Mouse (Mus musculus): ENCODE results near the gene Ndufb8. TPM values are rescaled to one million over a fixed set of nuclear protein-coding genes. Genes with fewer than 3 reads are reported as not detected.
A peak's percentile ranks its signal among the peaks of the same experiment; 100 is the strongest.

Gene Ndufb8
- 100 to 1,000 TPM; 871 to 993 (median 922) TPM for total RNA-seq (2022)

DNA sequence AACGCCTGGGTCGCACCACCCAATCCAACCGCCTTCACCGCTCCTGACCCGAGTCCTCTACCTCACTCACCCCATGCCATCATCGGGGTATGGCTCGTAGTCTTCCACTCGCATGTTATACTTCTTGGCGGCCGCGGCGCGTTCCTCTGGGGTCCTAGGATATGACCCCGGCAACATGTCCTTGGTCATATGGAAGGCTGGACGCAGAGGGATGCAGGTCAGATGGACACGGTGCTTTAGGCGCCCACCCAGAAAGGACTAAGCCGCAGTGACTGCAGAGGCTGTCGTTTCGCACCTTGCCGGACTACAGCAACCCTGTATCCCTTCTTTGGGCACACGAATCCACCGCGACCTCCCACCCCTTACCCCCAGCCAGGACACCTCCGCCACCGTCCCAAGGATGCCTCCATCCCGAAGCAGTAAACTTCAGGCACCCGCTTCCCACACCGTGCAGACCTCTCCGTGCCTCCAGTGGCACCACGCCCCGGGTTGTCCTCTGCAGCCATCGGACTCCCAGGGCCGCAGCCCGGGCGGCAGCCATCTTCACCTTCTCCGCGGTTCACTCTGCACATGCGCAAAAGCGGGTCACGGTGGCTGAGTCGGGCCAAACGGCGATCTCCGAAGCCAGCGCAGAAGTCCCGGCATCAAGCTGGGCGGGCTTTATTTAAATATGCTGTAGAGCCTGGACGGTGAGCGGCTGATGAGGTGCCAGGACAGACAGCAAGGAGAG is at the start of gene Ndufb8:
TSS of gene Ndufb8 (minus strand) at position 580 of the 730 bp plus-strand sequence.
- peak; percentile 85 to 91 for DNase-seq (ENCODE audit: low spot score in 2 of 2)

DNA sequence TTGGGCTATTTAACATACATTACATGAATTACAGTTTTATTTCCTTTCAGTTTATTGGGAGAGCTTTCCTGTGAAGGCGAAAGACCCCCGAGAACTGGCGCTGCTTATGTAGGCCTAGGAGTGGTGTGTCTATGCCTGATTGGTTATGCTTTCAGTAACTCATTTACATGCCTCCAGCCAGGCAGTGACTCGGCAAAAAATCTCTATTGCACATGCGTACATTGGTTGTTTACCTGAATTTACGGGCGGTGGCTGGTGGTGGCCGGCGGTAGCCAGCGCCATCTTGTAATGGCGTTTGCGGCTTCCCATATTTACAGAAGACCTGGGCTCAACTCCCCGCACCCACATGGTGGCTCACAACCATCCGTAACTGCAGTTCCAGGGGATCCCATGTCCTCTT is 38.9 kb upstream of the Ndufb8 start:
- no peak for DNase-seq (ENCODE audit: low spot score in 2 of 2)

DNA sequence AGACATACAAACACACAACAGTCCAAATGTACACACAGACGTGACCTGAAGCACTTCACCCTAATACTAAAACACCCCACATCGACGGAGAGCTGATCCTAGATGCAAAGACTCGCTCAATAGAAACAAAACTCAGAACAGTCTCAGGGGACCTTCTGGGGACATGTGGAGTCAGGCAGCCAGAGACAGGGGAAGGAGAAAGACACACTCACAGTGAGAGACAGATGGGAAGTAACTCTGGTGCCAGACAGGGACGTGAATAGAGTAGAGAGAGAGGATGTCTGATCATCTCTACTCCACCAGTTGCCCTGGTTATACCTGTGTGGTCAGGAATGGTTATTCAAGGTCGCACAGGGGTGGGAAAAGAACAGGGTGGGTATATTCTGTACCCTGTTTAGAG is 36.4 kb upstream of the Ndufb8 start:
- DNase-seq (ENCODE audit: low spot score in 2 of 2) = no peak

DNA sequence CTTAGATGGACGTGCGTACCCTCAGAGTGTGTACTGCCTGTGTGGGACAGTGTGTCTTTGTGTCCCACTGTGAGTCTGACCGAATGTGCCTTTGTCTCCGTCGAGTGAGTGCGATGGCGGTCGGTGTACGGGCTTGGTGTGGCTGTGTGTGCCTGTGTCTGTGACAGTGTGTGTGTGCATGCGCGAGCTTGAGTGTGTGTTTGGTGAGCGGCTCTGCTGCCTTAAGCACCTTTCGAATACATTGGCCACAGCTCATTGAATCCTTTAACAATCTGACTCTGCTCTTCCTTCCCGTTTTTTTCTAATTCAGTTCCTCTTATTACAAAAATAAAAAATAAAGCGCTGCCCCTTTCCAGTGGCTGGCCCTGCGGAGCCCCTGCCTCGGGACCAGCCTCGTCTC is 35.8 kb upstream of the Ndufb8 start:
- DNase-seq (ENCODE audit: low spot score in 2 of 2) = no peak

DNA sequence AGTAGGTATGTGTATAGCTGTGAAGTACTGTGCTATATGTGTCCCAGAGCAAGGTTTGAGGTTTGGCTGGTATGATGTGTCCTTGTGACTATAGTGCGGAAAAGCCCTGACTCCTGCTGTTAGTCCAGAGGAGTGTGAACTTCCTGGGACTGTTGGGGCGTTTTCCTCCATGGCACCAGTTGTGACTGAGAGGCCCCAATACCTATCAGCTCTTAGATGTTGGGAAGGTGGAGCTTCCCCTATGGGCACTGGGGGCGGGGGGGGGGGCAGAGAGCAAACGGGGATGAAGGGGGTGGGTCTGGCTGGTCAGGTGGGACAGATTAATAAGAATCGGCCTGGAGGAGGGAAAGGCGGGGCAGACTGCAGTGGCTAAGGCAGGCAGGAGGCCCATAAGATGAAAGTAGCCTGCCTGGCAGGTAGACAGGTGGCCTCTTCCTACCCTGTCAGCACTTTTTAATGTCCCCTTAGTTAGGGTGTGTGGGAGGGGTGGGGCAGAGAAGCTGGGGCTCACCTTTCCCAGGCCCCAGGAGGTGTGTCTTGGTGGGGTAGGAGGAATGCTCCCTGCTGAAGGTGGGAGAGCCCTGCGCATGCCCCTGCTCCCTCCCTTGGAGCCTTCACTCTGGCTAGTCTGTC is 34.5 kb upstream of the Ndufb8 start:
- DNase-seq (ENCODE audit: low spot score in 2 of 2) = no peak

DNA sequence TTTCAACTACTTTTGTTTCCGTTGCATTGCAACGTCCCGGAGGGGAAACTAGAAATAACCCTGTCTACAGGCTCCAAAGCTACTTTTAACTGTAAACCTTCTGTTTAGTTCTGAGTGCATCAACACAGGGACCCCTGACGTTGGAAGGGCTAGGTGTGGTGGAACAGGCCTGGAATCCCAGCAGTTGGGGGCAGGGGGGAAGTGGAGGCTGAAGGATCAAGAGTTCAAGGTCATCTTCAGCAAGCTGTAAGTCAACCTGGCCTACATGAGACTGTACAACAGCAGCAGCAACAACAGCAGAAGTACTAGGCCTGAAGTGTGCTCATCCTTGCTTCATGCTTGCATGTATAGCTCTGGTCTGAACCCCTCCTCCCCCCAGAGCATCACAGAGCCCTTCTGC is 32.8 kb upstream of the Ndufb8 start:
- DNase-seq (ENCODE audit: low spot score in 2 of 2) = no peak

DNA sequence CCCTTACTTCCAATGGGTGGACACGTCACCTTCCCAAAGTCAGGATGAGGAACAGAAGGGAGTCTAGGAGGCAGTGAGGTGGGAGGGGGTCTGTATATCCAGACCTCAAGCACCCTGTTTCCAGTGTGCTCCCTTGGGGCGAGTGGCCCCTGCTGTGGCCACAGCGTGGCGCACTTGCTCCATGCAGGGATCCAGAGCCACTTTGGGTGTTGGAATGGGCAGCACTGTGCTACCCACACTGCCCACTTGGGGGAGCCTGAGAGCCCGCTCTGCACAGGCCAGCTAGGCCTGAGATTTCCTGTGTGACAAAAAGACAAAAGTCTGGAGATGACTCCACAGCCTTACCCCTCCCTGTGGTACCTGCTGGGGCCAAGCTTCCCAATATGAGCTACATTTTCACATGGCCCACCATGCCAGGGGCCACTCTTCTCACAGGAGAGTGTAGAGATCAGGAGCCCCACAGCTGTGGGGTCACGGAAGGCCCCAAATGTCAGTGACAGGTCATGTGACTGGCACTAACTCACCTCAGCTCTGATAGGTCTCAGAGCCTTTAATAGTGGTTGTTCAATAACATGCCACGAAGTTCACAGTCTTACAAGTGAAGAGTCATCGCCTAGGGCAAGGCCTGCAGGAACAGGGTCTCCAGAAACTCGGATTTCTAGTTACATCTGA is 27.5 kb upstream of the Ndufb8 start:
- peak; percentile 80 to 82 for DNase-seq (ENCODE audit: low spot score in 2 of 2)

DNA sequence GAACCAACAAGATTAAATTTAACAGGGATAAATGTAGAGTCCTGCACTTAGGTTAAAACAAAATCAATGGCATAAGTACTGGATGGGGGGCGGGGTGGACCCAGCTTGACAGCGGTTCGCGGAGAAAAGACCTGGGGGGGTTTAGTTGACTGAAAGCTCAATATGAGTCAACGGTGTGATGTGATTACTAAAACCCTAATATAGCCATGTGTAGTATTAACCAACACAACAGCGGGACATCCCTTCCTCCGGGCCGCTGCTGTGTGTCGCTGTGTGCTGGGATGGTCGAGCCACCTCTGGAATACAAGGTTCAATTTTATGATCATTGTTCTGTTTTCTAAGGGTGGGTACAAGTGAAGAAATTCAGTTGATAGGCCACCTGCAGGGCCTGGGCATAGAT is 26.9 kb upstream of the Ndufb8 start:
- DNase-seq (ENCODE audit: low spot score in 2 of 2) = no peak

DNA sequence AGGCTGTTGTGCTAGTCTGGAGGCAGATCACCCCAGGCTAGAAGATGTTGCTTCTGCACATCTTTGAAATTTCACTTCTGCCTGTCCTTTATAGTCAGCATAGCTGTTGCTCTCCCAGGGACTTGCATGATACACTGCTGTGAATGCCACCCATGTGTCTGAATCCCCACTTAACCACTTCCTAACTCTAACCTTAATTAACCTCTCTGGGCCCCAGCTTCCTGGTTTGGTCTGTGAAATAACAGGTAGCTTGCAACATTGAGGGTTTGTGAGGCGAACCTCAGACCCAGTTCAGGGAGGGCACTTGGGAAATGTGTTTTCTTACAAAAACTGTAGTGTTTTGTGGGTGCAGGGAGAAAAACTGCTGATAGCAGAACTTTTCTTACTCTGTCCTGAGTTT is 22.8 kb upstream of the Ndufb8 start:
- DNase-seq (ENCODE audit: low spot score in 2 of 2) = no peak

DNA sequence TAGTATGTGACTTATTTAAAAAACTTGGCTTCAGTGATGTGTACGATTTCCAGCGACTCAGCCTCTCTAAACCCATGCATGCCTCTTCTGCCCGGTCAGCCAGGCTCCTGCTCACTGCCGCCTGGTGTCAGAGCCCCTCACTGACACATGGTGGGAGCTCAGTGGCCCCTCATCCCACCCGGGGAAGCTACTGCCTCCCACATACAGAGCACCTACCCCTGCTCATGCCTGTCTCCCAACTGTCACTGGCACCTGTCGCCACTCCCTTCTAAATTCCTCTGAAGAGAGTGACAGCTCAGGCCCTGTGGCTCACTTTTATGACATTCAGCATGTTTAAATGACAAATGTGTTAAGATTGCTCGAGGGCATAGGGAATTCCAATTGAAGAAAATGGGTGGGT is 21.0 kb upstream of the Ndufb8 start:
- no peak for DNase-seq (ENCODE audit: low spot score in 2 of 2)

DNA sequence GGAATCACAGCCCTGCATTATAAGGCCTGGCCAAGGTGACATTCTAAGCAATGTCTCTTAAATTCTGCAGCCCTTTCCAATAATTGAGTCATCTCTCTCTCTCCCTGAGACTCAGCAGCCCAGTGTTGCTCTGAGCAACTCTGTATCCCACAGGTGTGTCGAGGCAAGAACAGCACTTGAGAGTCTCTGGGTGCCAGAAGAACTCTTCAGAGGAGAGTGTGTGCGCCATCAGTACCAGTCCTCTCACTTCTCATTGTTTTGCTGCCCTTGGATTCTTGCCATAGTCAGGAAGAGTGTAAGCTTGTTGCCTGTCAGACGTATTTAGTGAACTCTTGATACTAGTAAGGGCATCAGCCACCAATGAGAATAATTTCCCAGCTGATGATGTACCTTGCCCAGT is 12.5 kb upstream of the Ndufb8 start:
- DNase-seq (ENCODE audit: low spot score in 2 of 2) = no peak

DNA sequence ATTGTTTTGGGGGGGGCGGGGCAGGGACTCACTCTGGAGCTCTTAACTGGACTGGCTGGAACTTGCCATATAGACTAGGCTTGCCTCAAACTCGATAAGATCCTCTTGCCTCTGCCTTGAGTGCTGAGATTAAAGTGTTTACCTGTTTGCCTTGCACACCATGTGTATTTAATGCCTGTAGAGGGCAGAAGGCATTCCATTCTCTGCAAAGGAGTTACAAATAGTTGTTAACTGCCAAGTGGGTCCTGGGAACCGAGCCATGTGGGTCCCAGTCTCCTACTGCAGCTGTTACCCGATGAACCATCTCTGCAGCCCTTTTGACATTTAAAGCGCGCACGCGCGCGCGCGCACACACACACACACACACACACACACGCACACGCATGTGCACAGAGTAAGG is 8.8 kb upstream of the Ndufb8 start:
- no peak for DNase-seq (ENCODE audit: low spot score in 2 of 2)

DNA sequence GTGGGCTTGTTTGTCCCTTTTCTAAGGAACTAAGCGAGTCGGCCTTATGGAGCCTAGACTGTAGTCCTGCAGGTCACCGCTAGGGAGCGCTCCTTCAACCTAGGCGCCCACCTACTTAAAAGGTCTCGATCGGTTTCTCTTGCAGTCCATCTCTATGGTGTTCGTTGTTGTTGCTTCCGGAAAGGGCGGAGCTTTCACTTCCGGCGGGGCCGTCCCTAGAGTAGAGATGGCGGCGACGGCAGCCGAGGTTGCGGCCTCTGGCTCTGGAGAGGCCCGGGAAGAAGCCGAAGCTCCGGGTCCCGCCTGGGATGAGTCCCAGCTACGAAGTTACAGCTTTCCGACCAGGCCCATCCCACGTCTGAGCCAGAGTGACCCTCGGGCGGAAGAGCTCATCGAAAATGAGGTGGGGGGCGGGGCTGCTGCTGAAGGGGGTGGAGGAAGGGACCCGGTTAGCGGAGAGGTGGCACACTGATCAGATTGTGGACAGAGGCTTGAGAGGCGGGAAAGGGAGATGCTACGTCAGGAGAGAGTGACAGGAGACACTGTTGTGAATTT is 7.5 kb upstream of the Ndufb8 start, which contains the start of gene Hif1an:
TSS of gene Hif1an (plus strand) at position 199 of the 555 bp plus-strand sequence.
- peak; percentile 91 to 93 for DNase-seq (ENCODE audit: low spot score in 2 of 2)

DNA sequence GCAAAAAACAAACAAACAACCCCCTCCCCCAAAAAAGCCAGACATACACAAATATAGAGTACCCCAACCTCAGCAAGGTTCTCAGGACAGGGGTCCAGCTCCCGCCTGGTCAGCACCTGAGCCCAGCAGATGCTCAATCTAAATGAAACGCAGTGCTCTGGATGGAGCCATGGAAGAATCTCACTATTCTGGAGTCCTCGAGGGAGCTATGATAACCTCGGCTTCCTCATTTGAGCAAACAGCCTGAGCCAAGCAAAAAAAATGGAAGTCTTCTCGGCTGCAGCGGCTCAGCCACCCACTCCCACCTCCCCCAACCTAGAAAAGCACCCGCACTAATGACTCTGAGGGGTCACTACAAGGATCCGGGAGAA is 765 bp downstream of the Ndufb8 start:
- no peak for DNase-seq (ENCODE audit: low spot score in 2 of 2)

DNA sequence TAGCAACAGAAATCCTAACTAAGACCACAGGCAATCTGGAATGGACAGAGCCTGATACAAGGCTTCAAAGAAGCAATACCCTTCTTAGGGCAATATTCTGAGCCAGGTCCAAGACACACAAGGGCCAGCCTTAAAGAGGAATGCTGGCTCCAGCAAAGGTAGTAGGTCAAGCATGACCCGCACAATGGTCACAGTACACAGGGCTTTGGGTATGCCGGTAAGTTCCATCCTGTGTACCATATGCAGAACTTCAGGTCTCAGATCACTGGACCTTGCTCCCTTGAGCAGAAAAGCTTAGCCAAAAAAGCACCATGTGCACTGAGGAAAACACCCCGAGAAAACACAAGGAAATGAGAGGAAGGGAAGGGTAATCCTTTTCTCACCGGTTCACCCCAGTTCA is 2.0 kb downstream of the Ndufb8 start:
- DNase-seq (ENCODE audit: low spot score in 2 of 2) = no peak

DNA sequence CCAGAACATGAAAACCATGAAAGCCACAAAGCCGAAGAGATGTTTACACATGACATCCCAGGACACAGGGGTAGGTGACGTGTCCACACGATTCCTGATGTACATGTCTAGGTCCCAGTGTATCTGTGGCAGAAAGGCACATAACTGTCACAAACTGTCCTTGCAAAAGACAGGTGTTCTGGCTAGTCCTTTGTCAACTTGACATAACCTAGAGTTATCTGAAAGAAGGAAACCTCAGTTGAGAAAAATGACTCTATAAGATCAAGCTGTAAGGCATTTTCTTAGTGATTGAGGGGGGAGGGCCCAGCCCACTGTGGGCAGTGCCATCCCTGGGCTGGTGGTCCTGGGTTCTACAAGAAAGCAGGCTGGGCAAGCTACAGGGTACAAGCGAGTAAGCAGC is 2.5 kb downstream of the Ndufb8 start, which contains the start of gene Gm20538:
TSS of gene Gm20538 (minus strand) at position 101 of the 400 bp plus-strand sequence.
- no peak for DNase-seq (ENCODE audit: low spot score in 2 of 2)

DNA sequence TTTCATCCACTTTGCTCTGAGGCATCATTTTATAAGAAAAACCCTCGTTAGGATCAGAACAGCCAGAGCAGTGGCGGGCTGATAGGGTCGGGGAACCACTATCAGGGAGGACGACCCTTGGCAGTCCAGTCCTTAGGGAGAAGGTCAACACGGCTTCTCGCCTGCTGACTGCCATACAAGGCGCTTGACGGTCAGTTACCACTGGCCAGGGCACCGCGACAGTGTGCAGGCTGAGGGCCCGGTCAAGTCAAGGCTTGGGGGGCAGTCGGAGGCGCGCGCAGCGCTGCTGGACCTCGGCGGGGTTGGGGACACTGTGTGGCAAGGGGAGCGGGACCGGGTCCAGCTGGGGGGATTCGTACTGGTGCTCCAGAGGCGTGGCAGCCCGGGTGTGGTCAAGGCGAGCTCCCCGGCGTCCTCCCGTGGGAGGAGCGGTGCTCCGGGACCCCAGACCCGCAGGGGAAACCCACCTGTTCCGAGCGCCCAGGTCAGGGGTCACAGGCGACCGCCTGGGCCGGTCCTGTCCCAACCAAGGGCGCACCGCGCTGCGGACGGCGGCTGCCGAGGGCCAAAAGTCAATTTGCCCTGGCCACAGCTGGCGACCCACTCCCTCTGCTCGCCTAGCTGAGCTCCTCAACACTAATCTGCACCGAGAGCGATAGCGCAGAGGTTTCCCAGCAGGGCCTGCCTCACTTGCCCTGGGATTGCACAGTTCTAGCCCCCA is 9.8 kb downstream of the Ndufb8 start, which contains the start of gene Sec31b:
TSS of gene Sec31b (minus strand) at position 544 of the 721 bp plus-strand sequence.
- DNase-seq (ENCODE audit: low spot score in 2 of 2) = peak; percentile 33 to 63

DNA sequence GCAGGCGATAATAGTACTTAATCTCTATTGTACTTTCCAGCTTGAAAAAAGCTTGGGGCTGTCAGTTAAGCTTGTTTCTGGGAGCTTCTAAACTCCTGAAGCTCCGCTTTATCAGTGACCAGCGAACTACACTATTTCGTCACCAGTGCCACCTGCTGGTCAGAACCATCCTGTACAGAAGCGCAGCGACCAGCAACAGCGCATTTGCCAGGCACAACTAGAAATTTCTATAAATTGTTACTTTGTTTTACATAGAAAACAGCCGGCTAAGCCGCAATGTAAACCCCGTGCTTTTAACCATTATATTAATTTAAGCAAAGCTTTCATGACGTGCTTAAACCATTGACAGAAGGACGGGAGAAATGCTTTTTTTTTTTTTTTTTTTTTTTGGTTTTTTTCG is 10.5 kb downstream of the Ndufb8 start:
- DNase-seq (ENCODE audit: low spot score in 2 of 2) = peak; percentile 55 to 62

DNA sequence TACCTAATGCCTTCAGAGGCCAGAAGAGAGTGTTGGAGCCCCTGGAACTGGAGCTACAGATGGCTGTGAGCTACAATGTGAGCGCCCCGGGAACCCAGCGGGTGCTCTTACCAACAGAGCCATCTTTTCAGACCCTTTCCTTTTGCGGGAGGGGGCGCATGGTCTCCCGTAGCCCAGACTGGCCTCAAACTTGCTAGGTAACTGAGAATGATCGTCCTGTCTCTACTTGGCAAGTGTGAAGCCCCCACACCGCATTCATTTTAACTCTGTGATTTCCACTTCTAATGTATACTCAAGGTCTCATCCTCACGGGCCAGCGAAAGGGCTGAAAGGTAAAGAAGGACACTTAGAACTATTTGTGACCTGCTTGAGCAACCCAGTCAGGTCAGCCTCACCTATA is 10.9 kb downstream of the Ndufb8 start:
- no peak for DNase-seq (ENCODE audit: low spot score in 2 of 2)

DNA sequence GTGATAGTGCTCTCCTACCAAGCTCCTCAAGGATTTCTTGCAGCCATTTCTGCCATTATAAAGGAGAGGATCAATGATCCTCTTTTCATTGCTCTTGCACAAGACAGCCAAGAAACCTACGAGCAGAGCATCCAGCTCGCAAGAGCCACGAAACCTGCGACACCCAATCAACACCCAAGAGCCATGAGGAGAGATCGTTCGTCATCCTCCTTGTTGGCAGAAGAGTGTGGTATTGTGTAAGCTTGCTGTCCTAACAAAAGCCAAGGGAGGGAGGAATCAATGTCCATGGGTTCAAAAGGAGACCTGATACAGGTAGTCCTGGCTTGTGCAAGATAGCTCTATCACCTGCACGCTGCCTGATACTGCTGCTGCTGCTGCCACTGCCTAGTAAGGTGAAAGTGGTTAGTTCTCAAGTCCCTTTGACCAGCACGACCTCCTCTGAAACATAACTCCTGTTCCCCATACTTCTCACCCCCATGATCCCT is 12.5 kb downstream of the Ndufb8 start:
- no peak for DNase-seq (ENCODE audit: low spot score in 2 of 2)

DNA sequence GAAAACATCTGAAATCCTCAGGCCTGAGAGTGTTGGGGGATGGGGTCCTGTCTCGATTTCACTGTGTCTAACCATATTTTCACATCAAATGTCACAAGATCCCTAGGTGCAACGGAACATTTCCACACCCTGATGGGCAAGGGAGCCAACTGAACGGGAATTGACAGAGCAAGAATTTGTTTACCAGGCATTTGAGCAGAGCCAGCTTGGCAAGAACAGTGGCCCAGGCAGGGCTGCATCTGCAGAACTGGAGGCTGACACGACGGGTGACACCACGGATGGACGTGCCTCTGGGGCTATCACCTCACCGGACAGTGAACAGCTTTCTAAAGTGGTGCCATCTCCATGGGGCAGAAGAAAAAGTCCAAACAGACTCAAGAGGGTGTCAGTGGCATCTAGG is 17.8 kb downstream of the Ndufb8 start:
- DNase-seq (ENCODE audit: low spot score in 2 of 2) = peak; percentile 15 to 45
